Mouse (Mus musculus): ENCODE results near the gene Itgb3bp. TPM values are rescaled to one million over a fixed set of nuclear protein-coding genes. Genes with fewer than 3 reads are reported as not detected.

Itgb3bp gene
- 1 to 10 TPM; 5.2 to 5.8 TPM for total RNA-seq (2021)
- long read RNA-seq, experiment 1, partial matches to known transcripts: 0 of 7 reads
- long read RNA-seq, experiment 1, other reads (novel, unspliced or antisense): 3 of 7 reads
- long read RNA-seq, experiment 2, partial matches to known transcripts: 0 of 5 reads
- long read RNA-seq, experiment 2, other reads (novel, unspliced or antisense): 2 of 5 reads

GRCm38 (mm10) chr4:99929613-99930517 lies at the start of gene Itgb3bp:
Gene Itgb3bp, minus strand, starts transcription at chr4:99929813.
- peak; percentile 90 for DNase-seq

DNA sequence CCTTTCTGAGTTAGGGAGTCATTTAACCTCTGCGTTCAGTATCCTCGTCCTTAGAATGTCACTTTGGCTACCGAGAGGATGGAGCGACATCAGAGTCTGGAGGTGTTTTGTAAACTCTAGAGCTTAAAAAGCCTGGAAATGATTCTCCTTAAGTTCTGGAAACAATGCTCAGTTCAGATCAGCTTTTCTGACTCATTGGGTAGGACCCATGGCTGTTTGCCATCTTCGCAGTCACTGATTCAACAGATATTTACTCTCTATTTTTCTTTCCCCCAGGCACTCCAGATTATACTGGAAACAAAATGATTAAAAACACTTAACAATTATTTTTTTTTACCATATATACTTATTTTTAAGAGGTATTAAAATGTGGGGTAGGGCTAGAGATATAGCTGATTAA lies 49.7 kb upstream of the Itgb3bp start:
- peak; percentile 35 for DNase-seq

GRCm38 (mm10) chr4:99974375-99974774 lies 44.8 kb upstream of the Itgb3bp start:
- peak; percentile 51 for DNase-seq

GRCm38 (mm10) chr4:99973931-99974330 lies 44.3 kb upstream of the Itgb3bp start:
- peak; percentile 20 for DNase-seq

DNA sequence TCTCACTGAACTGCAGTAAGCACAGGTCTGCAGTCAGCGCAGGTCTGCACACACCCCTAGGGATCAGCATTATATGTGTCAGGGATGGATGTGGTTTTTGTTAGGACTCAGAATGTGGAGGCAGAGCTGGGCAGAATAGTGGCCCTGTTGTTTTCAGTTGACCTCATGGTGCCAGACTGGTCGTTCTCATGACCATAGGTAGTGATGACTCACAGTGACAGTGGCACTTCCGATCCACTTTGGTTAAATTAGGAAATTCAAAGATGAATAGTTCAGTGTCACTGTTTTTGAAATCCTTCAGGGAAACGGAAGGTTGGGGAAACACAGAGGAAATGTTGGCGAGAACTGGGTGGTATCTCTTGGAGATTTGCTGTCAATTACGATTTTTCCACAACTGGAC lies 43.3 kb upstream of the Itgb3bp start:
- DNase-seq: no peak

GRCm38 (mm10) chr4:99970097-99970496 lies 40.5 kb upstream of the Itgb3bp start:
- DNase-seq: no peak

DNA sequence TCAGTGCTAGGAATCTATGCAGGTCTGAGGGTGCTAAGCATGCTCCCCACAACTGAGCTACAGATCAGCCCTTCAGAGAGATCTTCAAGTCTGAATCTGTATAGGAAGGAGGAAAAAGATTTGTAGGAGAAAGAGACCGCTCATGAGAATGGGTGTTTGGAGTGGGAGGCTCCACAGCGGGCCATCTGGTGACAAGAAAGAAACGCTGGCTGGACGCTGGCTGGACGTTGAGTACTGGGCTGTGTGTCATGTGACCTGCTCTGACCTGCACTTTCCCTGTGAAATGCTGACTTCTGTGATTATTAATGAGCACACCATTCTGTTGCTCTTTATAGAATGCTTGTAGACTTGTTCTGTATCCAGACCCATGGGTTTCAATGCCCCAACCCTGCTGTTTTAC lies 39.7 kb upstream of the Itgb3bp start:
- DNase-seq: peak; percentile 31

DNA sequence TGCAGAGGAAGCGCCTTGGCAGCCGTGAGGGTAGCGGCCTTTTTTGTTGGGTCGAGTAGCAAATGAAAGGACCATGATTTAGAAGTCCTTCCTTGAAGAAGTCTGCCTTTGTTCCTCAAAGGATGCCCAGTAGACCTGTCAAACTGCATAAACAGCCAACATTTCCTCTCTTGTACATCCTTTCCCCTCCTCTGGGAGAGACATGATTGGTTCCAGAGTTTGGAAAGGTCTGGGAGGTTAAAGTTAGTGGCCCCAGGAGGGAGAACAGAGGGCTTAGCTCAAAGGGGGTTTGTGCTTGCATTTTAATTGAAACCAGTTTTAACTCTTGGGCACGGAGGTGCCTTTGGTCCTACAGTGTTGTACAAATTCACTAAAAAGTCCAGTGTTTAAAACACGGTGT lies 36.9 kb upstream of the Itgb3bp start:
- no peak for DNase-seq

DNA sequence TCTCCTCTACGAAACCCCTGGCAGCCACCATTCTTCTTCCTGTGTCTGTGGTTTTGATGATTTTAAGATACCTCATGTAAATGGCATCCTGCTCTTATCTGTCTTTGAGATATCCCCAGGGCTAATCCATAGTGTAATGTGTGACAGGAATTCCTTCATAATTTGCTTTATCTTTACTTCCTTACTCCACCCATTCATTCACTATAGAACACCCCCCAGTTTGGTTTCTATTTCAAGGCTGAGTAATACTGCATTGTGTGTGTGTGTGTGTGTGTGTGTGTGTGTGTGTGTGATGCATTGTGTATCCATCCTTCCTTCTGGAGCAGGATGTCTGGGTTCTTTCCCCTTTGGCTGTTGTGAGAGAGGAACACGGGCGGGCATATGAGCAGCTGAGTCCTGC lies 29.7 kb upstream of the Itgb3bp start:
- no peak for DNase-seq

DNA sequence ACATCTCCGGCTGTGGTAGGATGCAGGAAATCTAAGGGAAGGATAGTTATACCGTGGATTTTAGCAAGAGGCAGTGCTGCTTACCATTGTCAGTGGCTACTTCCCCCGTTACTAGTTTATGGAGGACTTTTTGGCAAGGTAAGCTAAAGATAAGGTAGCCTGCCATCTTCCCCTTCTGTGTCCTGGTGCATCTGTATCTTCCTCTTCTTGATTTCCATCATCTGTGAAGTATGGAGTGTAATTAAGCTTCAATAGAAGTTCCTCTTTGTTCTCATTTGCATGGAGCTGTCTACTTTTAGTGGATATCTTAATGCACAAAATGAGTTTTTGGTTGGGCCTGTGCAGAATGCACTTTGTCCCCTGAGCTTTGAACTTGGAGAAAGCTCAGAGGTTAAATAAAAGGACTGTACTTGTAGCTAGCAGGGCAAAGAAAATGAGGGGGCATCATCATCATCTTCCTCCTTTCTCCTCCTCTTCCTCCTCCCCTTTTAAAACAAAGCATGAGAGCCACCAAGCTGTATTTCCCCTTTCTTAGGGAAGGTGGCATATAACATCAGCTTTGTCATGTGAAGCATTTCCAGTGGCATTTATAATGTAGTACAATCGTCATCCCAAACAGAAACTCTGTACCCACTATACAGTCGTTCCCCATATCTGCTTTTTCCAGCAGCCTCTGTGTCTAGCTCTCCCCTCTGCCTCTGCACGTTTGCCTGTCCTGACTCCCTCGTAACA lies 28.6 kb upstream of the Itgb3bp start:
- DNase-seq: no peak

DNA sequence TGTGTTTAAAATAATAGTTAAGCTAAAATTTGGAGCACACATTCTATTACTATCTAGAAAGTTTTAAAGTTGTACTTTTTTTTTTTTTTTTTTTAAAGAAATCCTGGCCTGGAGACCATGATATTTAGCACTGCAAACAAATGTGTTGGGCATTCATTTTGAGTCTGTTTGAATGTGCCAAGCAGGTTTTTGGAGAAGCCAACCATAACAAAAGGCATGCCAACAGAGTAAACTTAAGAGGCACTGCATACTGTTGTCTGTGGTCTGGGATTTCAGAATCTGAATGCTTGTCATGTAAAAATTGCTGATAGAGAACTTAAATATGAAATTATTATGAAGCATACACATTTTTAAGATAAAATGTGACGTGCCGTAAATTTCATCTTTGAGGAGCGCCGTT lies 27.6 kb upstream of the Itgb3bp start:
- no peak for DNase-seq

DNA sequence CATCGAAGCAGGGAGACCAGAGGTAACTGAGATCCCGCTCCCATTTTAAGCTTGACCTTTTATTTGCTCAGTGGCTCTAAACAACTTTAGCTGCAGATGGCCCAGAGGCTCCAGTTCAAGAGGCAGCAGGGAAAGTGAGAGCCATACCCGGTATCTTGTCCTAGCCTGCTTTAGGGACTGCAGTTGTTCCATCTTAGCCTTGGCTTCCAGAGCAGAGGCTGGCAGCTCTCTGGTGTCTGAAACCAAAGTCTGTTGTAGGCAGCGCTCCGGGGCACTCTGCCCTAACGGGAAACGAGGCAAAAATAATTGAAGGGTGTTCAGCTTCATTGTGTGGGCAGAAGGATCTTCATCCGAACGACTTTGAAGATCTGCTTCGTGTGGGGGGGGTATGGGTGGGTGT lies 25.8 kb upstream of the Itgb3bp start:
- DNase-seq: peak; percentile 60

DNA sequence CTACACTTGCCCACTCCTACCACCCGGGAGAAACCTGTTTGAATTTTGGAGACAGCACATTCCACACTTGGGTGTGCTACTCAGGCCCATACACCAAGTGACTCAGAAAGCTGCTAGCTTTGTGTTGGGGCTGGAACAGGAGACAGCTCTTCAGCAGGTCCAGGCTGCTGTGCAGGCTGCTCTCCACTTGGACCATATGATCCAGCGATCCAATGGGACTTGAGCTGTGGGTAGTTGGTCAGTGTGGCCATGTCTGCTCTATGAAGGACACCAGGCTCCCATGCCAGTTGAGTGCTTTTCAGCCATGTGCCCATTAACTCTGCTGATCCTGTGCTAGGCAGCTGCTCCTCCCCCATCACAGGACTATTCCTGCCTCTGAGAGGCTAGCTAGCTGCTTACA lies 24.3 kb upstream of the Itgb3bp start:
- DNase-seq: no peak

GRCm38 (mm10) chr4:99947896-99948295 lies 18.3 kb upstream of the Itgb3bp start:
- no peak for DNase-seq

DNA sequence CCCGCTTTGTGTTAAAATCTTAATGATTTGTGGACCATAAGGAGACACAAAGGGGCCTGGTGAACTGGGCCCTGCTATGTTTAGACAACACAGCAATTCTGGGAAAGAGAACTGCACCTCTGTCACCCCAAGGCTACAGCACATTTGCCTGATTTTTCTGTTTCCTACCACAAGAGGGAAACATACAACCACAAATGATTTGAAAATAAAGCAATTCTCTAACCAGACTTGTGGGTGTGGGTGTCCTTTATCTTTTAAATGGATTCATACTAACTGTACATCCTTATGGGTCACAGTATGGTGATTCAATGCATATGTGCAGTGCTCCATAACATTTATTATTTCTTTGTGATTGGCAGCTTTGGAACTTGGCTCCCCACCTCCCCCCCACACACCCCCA lies 17.6 kb upstream of the Itgb3bp start:
- no peak for DNase-seq

DNA sequence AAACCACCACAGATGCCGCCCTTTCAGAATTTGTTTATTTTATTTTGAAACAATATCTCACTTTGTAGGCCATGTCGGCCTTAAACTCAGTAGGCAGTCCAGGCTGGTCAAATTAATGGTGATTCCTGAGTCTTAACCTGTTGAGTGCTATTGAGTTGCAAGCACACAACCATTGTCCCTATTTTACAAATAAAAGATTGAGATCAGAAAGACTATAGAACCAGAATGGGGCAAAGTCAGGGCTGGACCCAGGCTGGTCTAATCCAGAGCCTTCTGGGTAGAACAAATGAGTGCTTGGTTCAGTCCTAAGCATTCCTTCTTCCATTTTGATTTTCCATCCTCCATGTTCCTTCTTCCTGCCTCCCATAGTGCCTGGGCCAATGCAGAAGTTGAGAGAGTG lies 16.9 kb upstream of the Itgb3bp start:
- DNase-seq: no peak

GRCm38 (mm10) chr4:99945011-99945410 lies 15.4 kb upstream of the Itgb3bp start:
- DNase-seq: no peak

DNA sequence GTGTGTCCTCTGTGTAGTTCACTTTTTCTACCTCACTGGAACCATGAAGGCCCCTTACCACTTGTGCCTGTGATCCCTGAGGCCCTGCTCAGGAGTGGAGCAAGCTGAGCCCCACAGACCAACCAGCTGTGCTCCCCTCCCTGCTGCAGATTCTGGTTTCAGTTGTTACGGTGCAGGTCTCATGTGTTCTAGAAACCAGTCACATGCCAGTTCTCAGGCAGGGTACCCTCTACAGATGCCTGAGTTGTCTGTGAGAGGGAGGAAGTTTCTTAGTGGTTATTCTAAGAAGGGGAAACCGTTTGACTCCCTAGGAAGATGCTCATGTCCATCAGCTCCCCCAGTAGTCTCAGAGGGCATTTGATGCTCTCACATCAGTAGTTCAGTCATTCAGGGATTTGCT lies 15.0 kb upstream of the Itgb3bp start:
- DNase-seq: no peak

GRCm38 (mm10) chr4:99941655-99942414 lies 12.2 kb upstream of the Itgb3bp start:
- DNase-seq: no peak

- no peak for DNase-seq
Measured at GRCm38 (mm10) chr4:99939711-99940505, 10.3 kb upstream of the Itgb3bp start.

DNA sequence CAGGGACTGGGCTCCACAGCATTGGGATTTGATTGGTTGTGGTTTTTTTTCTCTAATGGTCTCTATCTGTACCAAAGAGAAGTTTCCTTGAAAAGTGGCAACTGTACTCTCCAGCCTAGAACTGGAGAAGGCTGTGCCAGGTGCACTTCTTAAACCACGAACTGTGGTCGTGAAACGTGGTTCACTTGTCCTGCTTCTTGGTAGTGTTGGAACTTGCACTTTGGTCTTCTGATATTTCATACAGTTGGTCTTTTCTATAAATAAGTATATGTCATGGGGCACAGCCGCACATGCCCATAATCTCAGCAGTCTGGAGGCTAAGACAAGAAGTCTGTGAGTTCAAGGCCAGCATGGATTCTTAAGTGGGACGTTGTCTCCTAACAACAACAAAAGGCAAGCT lies 6.7 kb upstream of the Itgb3bp start:
- no peak for DNase-seq

DNA sequence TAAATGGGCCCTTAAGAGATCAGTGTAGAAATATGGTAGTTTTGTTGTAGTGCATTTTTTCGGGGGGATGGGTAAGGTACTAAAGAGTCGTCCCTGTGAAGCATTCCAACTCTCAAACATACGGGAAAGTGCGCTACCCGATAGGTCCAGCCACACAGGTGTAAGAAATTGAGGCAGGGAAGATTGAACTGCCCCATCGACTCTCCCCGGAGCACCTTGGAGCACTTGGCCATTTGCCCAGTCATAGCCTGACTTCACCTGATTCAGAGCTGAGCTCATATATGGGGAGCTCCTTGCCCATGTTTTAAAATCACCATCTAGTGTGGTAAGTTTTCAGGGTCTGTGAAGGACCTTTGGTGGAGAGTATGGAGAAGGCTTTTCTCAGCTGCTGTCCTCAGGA lies 5.2 kb upstream of the Itgb3bp start:
- DNase-seq: no peak

Data from gastrocnemius, postnatal 10 days (tissue).